Mouse (Mus musculus) ovary, adult 18-20 months (tissue): ENCODE data around the gene Serpinb6a.

Experiments used
- DNase-seq: peaks from one replicate; pipeline ENCODE4 v3.0.0; 2022; ENCODE audit warnings: low spot score, mixed read lengths

Serpinb6a gene

GRCm38 (mm10) chr13:33905176-33905954, 97.2 kb downstream of the Serpinb6a start, which contains the start of gene Serpinb6c:
TSS of gene Serpinb6c (minus strand) at chr13:33905708.
- no peak for DNase-seq

- no peak for DNase-seq
Measured at GRCm38 (mm10) chr13:33903290-33903689, 99.3 kb downstream of the Serpinb6a start.

GRCm38 (mm10) chr13:33894207-33894606, 108.4 kb downstream of the Serpinb6a start:
- no peak for DNase-seq
